Mouse (Mus musculus): ENCODE measurements around the gene Meis2.

GRCm38 (mm10) chr2:116059661-116060060 is 6.0 kb downstream of the Meis2 start:
- no peak for TF ChIP-seq CTCF (conservative IDR thresholded peaks at IDR 0.05; ENCODE audit: low read length)
- no peak for TF ChIP-seq NANOG (IDR thresholded peaks at IDR 0.05; ENCODE audit: borderline replicate concordance, low read length)
